Mouse (Mus musculus) brain, embryonic 14.5 days (tissue): ENCODE data around the gene Kif1a. TPM values are rescaled to one million over a fixed set of nuclear protein-coding genes. Genes with fewer than 3 reads are reported as not detected.
A peak's percentile ranks its signal among the peaks of the same experiment; 100 is the strongest.

Experiments used
- DNase-seq: peaks from one replicate; pipeline ENCODE4 v3.0.0-alpha.2; 2011; ENCODE audit warnings: low read depth
- CTCF ChIP-seq: fragments of 200-500 bp; IDR thresholded peaks from 2 replicates; pipeline ENCODE4 v1.5.1; 2012; ENCODE audit warnings: inconsistent platforms, mild to moderate bottlenecking, moderate library complexity, borderline replicate concordance; ENCODE audit not compliant: insufficient read depth, insufficient read length; ENCODE audit errors: extremely low read depth
- POLR2A ChIP-seq: fragments of 200-500 bp; IDR thresholded peaks from 2 replicates; pipeline ENCODE4 v1.6.1; 2012; ENCODE audit warnings: mild to moderate bottlenecking, inconsistent platforms, borderline replicate concordance; ENCODE audit not compliant: poor library complexity, insufficient read depth, insufficient read length, severe bottlenecking; ENCODE audit errors: extremely low read depth
- polyA plus RNA-seq: library from polyadenylated mRNA; depleted of rRNA; stranded (reverse); fragments of >200 nt; gene quantifications from 2 replicates; pipeline ENCODE4 v1.2.3, GENCODE M21; 2012

The Kif1a gene
- polyA plus RNA-seq, 1 experiment = 213 TPM

DNA sequence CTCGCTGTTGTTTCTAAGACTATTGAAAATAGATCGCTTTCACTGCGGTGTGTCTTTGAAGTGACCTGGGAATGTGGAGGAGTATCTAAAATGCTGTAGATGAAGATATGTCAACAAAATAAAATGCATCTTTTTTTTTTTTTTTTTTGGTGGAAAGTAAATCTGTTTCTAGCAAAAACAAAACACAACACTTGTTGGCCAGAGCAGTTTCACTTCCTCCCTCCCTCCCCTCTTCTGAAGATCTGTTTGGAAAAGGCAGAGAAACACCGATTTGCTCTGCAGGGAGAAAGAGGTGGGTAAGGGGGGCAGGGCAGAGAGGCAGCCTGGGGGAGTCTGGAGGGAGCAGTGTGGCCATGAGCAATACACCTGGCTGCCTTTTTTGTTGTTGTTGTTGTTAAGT, 88.4 kb downstream of the Kif1a start:
- TF ChIP-seq CTCF (no peak), POLR2A (no peak)
- no peak for DNase-seq

GRCm38 (mm10) chr1:93012103-93012585, 89.6 kb downstream of the Kif1a start:
- no peak for DNase-seq
- TF ChIP-seq CTCF (no peak), POLR2A (no peak)

- DNase-seq = peak; percentile 15
- peak; percentile 64 for TF ChIP-seq CTCF
- no peak for TF ChIP-seq POLR2A
Observed at GRCm38 (mm10) chr1:93010731-93011130, 91.0 kb downstream of the Kif1a start.

- no peak for DNase-seq
- TF ChIP-seq CTCF (no peak), POLR2A (no peak)
Observed at GRCm38 (mm10) chr1:93009196-93009595, 92.6 kb downstream of the Kif1a start.

DNA sequence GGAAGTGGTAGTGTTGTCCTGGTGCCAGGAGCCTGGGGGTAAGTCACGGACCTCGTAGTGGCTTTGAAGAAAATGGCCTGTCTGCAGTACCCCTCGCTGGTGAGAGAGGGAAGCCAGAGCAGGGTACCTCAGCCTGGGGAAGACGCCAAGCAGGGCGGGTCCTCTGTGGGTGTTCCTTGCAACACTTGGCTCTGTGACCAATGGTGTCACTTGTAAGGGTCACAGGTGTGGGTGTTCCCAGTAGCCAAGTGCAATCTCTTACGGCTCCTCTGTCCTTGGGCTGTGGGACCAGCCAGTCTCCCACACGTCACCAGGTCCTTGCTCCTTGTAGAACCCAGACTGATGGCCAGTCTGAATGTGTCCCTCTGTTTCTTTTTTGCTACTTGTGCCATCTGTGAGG, 95.7 kb downstream of the Kif1a start, which contains the start of gene Aqp12:
Gene Aqp12 (plus strand): TSS at position 274 of the 400 bp plus-strand sequence.
- no peak for TF ChIP-seq CTCF
- TF ChIP-seq POLR2A = no peak
- no peak for DNase-seq

- DNase-seq = no peak
- no peak for TF ChIP-seq POLR2A
- no peak for TF ChIP-seq CTCF
Observed at GRCm38 (mm10) chr1:92992880-92993279, 108.9 kb downstream of the Kif1a start.

- TF ChIP-seq CTCF (no peak), POLR2A (no peak)
- DNase-seq = no peak
Observed at GRCm38 (mm10) chr1:92992214-92992855, 109.4 kb downstream of the Kif1a start.

GRCm38 (mm10) chr1:92989891-92990290, 111.9 kb downstream of the Kif1a start:
- DNase-seq = no peak
- no peak for TF ChIP-seq CTCF
- no peak for TF ChIP-seq POLR2A

DNA sequence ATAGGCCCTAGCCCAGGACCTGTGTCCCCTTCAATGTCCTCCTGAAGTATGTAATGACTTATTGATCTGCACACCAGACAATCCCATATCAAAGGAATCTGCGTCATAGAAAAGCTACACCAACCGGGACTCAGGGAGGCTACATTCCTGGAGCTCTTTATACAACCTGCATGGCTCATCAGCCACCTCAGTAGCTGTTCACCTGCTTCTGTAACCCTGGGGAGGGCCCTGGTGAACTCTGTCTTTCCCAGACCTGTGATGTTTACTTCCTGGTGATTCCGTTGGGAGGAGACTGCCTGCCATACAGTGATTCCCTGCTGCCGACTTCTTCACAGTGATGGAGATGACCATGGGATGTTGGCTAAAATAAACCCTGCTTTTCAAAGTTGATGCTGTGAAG, 112.9 kb downstream of the Kif1a start:
- DNase-seq = no peak
- TF ChIP-seq POLR2A (no peak), CTCF (no peak)

DNA sequence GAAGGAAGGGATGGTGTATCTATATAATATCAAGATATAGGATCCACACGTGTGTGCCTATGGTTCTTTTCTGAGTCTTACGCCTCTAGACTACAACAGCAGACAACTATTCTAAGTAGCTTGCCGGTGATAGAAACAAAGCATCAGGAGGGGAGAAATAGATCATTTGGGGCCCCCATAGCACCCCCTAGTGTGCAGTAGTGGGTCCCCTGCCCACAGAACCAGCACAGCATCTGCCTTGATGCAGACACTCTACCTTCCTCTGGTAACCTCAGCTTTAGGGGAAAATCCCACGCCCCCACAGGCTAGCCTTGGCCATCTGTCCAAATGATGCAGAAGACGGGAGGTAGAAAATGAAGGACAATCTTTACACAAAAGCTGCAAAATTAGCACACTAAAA, 116.8 kb downstream of the Kif1a start:
- TF ChIP-seq POLR2A (no peak), CTCF (no peak)
- DNase-seq = no peak

- DNase-seq = no peak
- no peak for TF ChIP-seq CTCF
- no peak for TF ChIP-seq POLR2A
Observed at GRCm38 (mm10) chr1:92982931-92983605, 118.7 kb downstream of the Kif1a start.

DNA sequence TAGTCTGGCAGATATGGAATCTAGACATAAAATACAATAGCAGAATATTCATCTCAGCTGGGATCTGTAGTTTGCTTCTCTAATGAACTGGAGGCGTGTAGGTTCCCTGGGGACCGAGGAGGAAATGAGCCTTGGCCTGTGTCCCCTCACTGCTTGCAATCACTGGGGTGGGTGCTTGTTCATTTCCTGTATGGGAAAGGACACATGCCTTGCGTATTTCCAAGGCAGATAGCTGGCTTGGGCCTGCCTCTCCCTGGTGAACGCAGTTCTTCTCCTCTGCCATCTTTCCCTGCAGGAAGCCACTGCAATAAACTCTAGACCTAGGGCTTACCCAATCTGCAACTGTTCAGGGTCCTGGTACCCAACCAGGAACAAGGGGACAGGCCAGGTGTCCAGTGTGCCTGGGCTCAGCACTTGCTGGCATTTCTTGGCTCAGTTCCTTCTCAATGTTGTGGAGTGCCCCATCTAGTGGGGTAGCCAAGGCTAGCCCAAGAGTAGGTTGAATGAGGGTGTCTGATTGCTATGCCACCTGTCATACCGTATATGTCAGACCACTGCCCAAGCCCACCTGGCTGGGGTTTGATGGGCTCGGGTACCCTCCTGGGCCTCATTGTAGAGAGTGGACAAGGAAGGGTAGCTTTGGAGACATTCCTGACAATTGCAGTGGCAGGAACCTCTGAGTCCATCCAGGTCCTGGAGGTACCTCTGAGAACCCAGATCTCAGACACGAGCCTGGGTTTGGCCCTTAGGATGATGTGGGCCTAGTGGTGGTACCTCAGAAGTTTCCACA, 120.5 kb downstream of the Kif1a start:
- TF ChIP-seq POLR2A (no peak), CTCF (no peak)
- DNase-seq = no peak

- DNase-seq = no peak
- TF ChIP-seq CTCF = no peak
- TF ChIP-seq POLR2A = no peak
Observed at GRCm38 (mm10) chr1:92979073-92979602, 122.6 kb downstream of the Kif1a start.
